Mouse (Mus musculus): ENCODE measurements around the gene Olfr578. TPM values are rescaled to one million over a fixed set of nuclear protein-coding genes. Genes with fewer than 3 reads are reported as not detected.

Gene Olfr578
- polyA plus RNA-seq, 1 experiment: not detected

DNA sequence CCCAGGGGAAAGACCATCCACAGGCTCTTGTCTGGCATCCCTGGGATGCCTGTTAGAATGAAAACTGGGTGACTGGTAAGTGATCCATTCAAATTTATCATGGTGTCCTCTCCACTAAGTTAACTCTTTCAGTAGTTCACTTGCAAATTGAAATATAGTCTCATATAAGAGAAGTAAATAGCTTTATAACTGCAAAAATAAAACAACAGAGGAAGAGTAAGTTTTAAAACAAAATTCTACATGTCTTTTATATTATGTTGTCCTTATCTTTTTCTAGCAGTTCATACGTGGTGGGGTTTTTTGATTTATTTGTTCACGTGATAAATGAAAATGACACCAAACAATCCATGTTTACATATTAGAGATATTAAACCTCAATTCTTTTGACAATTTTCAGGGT lies 46.6 kb downstream of the Olfr578 start, which contains the start of gene Olfr573-ps1:
TSS of gene Olfr573-ps1 (minus strand) at position 101 of the 400 bp plus-strand sequence.
- no peak for TF ChIP-seq POLR2A (IDR thresholded peaks at IDR 0.05; ENCODE audit: low read depth, low read length)
- TF ChIP-seq CTCF (IDR thresholded peaks at IDR 0.05; ENCODE audit: borderline replicate concordance, insufficient read depth, low read length): no peak
- no peaks in the 10 kb centered on the region for H3K4me1 ChIP-seq (ENCODE audit: control insufficient read depth, insufficient read depth, low read length)
- H3K27ac ChIP-seq (ENCODE audit: insufficient read depth, low read length): no peak within 1 kb of the TSS
- no peak within 1 kb of the TSS for H3K4me3 ChIP-seq (ENCODE audit: insufficient read depth, low read length)

Other genes with a start within 250 kb of the Olfr578 start
- gene Olfr560, start 230.0 kb downstream of the Olfr578 start, polyA plus RNA-seq (2011; ENCODE audit: insufficient read length, low read depth, missing spikeins): not detected in 2 replicates
- not detected in 2 replicates for gene Olfr78, start 229.9 kb downstream of the Olfr578 start, polyA plus RNA-seq (2011; ENCODE audit: insufficient read length, low read depth, missing spikeins)
- not detected in 2 replicates for gene Olfr561, start 218.1 kb downstream of the Olfr578 start, polyA plus RNA-seq (2011; ENCODE audit: insufficient read length, low read depth, missing spikeins)
- not detected in 2 replicates for gene Olfr564, start 185.8 kb downstream of the Olfr578 start, polyA plus RNA-seq (2011; ENCODE audit: insufficient read length, low read depth, missing spikeins)
- gene Olfr566, start 130.6 kb downstream of the Olfr578 start, polyA plus RNA-seq (2011; ENCODE audit: insufficient read length, low read depth, missing spikeins): not detected in 2 replicates
- not detected in 2 replicates for gene Olfr568, start 112.2 kb downstream of the Olfr578 start, polyA plus RNA-seq (2011; ENCODE audit: insufficient read length, low read depth, missing spikeins)
- gene Olfr569, start 98.4 kb downstream of the Olfr578 start, polyA plus RNA-seq (2011; ENCODE audit: insufficient read length, low read depth, missing spikeins): not detected in 2 replicates
- gene Olfr570, start 94.7 kb downstream of the Olfr578 start, polyA plus RNA-seq (2011; ENCODE audit: insufficient read length, low read depth, missing spikeins): not detected in 2 replicates
- 0.21 TPM in 1 of 2 replicates, not detected in the other for gene Olfr571, start 71.8 kb downstream of the Olfr578 start, polyA plus RNA-seq (2011; ENCODE audit: insufficient read length, low read depth, missing spikeins)
- not detected in 2 replicates for gene Olfr572, start 64.9 kb downstream of the Olfr578 start, polyA plus RNA-seq (2011; ENCODE audit: insufficient read length, low read depth, missing spikeins)
- gene Olfr573-ps1, start 46.7 kb downstream of the Olfr578 start, polyA plus RNA-seq (2011; ENCODE audit: insufficient read length, low read depth, missing spikeins): not detected in 2 replicates
- not detected in 2 replicates for gene Olfr574, start 40.9 kb downstream of the Olfr578 start, polyA plus RNA-seq (2011; ENCODE audit: insufficient read length, low read depth, missing spikeins)
- gene Olfr575, start 30.5 kb downstream of the Olfr578 start, polyA plus RNA-seq (2011; ENCODE audit: insufficient read length, low read depth, missing spikeins): not detected in 2 replicates
- not detected in 2 replicates for gene Olfr576, start 26.7 kb downstream of the Olfr578 start, polyA plus RNA-seq (2011; ENCODE audit: insufficient read length, low read depth, missing spikeins)
- gene Olfr577, start 13.4 kb downstream of the Olfr578 start, polyA plus RNA-seq (2011; ENCODE audit: insufficient read length, low read depth, missing spikeins): not detected in 2 replicates
- gene Olfr582, start 48.7 kb upstream of the Olfr578 start, polyA plus RNA-seq (2011; ENCODE audit: insufficient read length, low read depth, missing spikeins): not detected in 2 replicates
- gene Olfr583, start 62.0 kb upstream of the Olfr578 start, polyA plus RNA-seq (2011; ENCODE audit: insufficient read length, low read depth, missing spikeins): not detected in 2 replicates
- gene Olfr584, start 92.6 kb upstream of the Olfr578 start, polyA plus RNA-seq (2011; ENCODE audit: insufficient read length, low read depth, missing spikeins): not detected in 2 replicates
- not detected in 2 replicates for gene Olfr585, start 108.4 kb upstream of the Olfr578 start, polyA plus RNA-seq (2011; ENCODE audit: insufficient read length, low read depth, missing spikeins)
- not detected in 2 replicates for gene Olfr586, start 136.3 kb upstream of the Olfr578 start, polyA plus RNA-seq (2011; ENCODE audit: insufficient read length, low read depth, missing spikeins)
- not detected in 2 replicates for gene Olfr588-ps1, start 151.6 kb upstream of the Olfr578 start, polyA plus RNA-seq (2011; ENCODE audit: insufficient read length, low read depth, missing spikeins)
- not detected in 2 replicates for gene Olfr589, start 167.0 kb upstream of the Olfr578 start, polyA plus RNA-seq (2011; ENCODE audit: insufficient read length, low read depth, missing spikeins)
- gene Olfr591, start 189.0 kb upstream of the Olfr578 start, polyA plus RNA-seq (2011; ENCODE audit: insufficient read length, low read depth, missing spikeins): not detected in 2 replicates
- gene Olfr592, start 195.5 kb upstream of the Olfr578 start, polyA plus RNA-seq (2011; ENCODE audit: insufficient read length, low read depth, missing spikeins): not detected in 2 replicates
- gene Olfr593, start 222.5 kb upstream of the Olfr578 start, polyA plus RNA-seq (2011; ENCODE audit: insufficient read length, low read depth, missing spikeins): not detected in 2 replicates
- not detected in 2 replicates for gene Olfr594, start 227.7 kb upstream of the Olfr578 start, polyA plus RNA-seq (2011; ENCODE audit: insufficient read length, low read depth, missing spikeins)

All from embryonic fibroblast, embryonic 13.5 days (primary cell).